Mouse (Mus musculus): ENCODE measurements around the gene Lrp5.
"Not testable (repeated sequence)": the region's sequence is repeated elsewhere in the genome, so short reads cannot be mapped to it uniquely, and the experiment has no call there.

Lrp5 gene

DNA sequence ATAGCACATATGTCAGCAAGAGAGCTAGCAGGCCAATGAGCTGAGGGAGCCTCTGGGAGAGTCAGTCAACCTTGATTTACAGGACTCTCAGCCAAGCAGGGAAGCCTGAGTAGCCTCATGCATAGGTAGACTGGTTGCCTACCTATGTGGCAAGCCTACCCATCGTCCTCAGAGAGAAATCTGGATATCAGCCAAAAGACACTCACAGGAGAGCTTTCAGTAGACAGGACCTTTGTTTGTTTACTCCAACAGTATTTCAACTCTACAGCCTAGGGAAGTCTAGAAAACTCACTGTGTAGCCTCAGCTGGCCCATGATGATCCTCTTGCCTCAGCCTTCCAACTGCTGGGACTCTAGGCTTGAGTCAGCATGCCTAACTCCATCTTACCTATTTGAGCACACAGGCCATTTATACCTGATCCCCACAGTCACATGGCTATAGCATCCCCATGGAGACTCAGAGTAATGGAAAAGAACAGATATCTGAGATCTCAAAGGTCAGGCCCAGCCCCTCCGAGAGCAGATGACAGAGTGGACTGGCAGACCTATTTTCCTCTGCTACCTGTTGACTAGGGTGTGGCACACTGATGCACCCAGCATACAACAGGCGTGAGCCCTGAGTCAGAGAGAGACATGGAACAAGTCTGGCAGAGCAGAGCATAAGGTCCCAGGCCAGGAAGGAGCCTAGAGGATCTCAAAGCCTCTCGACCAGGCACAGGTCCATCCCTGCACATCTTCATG is 73.7 kb downstream of the Lrp5 start:
- DNase-seq (ENCODE audit: low spot score), result no peak

GRCm38 (mm10) chr19:3611730-3612129 is 74.6 kb downstream of the Lrp5 start:
- no peak for DNase-seq (ENCODE audit: low spot score)

DNA sequence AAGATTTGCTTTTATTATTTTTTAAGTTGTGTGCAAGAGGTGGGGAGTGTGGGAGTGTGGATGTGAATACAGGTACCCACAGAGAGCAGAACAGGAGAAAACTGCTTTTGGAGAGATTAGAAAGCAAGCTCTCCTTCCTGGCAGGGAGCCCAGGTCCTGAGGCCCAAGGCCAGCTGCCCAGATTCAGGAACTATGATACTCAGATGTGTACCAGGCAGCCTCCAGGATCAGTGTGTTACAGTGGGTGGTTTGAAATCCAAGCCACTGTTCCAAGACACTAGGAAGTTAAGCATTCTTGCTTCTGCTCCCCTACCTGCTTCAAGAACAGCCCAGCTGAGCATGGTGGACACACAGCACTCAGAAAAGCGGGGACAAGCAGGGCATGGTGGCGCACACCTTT is 75.5 kb downstream of the Lrp5 start:
- no peak for DNase-seq (ENCODE audit: low spot score)

DNA sequence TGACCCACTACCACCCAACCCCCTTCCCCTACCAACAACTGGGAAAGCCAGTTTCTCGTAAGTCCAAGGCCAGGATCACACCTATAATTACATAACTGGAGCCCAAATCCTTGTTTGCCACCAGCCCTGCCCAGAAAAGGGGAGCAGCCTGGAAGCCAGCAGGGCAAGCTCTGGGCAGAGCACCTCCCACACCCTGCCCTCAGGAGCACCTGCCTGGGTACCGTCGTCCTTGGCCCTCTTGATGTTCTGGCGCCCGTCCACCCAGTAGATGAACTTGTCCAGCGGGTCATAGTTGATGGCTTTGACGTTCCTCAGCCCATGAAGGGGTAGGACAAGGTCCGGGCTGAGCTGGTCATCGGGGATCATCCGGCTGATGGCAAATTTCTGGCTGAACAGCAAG is 76.5 kb downstream of the Lrp5 start:
- no peak for DNase-seq (ENCODE audit: low spot score)

- DNase-seq (ENCODE audit: low spot score), result no peak
These were observed 92.0 kb downstream of the Lrp5 start for GRCm38 (mm10) chr19:3594316-3594715.

DNA sequence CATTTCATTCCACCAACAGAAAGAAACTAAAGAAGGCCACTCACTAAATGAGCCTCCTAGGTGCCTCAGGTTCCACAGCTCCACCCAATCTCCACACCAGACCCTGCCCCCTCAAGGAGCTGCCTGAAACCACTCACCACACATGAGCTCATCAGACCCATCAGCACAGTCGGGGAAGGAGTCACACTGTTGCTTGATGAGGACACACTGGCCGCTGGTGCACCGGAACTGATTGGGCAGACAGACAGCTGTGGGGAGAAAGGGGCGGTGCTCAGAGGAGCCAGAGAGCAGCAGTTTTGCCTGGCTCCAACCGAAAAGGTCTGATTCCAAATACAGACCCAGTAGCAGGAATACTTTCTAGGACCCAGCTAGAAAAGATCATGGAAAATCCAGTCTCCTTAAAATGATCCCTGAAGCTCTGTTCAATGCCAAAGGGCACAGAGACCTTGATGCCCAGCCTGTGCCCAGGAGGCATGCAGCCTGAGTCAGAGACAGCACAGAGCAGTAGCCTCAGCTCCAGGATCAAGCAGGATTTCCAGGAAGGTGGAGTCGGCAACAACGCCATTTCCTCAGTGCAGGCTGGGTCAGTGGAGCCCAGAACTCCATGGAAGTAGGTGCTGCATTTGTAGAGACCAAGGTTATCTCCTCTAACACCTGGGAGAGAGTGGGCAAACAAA is 92.8 kb downstream of the Lrp5 start:
- no peak for DNase-seq (ENCODE audit: low spot score)

DNA sequence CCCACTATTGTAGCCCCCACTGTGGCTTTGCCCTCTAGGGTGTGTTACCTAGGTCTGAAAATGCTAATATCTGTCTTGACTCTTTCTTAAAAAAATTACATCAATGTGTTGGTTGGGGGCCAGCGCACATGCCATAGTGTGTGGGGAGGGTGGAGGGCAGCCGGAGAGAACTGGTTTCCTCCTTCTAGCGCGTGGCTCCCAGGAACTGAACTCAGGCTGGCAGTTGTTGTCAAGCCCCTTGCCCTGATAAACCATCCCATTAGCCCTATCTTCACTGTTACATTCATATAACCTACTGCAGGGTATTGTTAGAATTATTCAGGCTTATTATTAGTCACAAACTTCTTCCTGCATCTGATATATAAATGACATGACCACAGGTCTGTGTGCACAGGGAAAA is 96.4 kb downstream of the Lrp5 start:
- DNase-seq (ENCODE audit: low spot score), result no peak

GRCm38 (mm10) chr19:3589547-3589946 is 96.8 kb downstream of the Lrp5 start:
- no peak for DNase-seq (ENCODE audit: low spot score)

GRCm38 (mm10) chr19:3587729-3588128 is 98.6 kb downstream of the Lrp5 start:
- not testable (repeated sequence) for DNase-seq (ENCODE audit: low spot score)

DNA sequence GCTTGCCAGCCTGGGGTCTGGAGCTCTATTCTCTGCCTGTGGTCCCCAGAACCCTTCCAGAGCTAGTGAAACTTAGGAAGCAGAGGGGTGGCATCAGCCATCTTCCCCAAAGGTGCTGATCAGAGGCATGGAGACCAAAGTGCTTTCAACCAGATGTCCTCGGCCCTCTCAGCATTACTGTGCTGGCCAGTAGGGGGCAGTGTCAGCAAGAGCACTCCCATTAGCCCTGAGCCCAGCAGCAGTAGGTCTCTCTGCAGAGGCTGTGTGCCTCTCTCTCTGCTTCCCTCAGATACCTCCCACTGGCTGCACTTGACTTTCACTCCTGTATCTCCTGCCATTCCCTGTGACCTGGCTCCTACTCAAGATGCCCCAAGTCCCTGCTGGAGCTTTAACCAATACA is 99.8 kb downstream of the Lrp5 start:
- peak; percentile 59 for DNase-seq (ENCODE audit: low spot score)

DNA sequence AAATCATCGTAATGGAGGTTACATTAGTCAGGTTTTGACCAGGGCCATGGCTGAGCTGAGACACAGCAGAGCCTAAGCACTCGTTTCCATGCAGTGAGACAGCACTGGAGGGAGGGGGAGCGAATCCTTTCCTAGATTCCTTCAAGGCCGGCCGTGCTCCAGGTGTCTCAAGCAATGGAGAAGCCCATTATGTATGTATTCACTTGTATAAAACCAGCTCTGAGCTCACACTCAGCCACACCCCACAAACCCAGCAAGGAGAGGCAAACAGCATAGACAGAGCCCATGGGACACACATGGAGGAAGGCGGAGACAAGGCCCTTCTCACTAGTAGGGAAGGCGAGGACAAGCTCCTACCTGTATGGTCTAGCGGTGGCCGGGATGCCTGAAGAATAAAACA is 100.3 kb downstream of the Lrp5 start:
- DNase-seq (ENCODE audit: low spot score), result no peak

- DNase-seq (ENCODE audit: low spot score), result peak; percentile 74
These were observed 105.0 kb downstream of the Lrp5 start for GRCm38 (mm10) chr19:3581326-3581725.

DNA sequence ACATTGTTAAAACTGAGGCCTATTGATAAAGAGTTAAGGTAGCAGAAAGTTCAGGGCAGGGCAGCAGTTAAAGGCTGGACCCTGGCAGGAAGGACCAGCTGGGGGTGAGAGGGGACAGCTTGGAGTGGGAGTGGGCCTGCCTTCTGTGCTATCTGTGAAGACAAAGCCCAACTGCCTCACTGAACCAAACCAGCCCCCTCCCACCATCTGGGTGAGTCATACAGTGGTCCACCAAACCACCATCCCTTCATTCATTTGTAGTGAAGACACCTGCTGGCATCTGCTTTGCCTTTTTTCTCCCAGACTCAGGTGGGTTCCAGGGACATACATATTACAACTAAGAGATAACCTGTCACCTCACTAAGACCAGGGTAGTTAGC is 108.5 kb downstream of the Lrp5 start:
- no peak for DNase-seq (ENCODE audit: low spot score)

DNA sequence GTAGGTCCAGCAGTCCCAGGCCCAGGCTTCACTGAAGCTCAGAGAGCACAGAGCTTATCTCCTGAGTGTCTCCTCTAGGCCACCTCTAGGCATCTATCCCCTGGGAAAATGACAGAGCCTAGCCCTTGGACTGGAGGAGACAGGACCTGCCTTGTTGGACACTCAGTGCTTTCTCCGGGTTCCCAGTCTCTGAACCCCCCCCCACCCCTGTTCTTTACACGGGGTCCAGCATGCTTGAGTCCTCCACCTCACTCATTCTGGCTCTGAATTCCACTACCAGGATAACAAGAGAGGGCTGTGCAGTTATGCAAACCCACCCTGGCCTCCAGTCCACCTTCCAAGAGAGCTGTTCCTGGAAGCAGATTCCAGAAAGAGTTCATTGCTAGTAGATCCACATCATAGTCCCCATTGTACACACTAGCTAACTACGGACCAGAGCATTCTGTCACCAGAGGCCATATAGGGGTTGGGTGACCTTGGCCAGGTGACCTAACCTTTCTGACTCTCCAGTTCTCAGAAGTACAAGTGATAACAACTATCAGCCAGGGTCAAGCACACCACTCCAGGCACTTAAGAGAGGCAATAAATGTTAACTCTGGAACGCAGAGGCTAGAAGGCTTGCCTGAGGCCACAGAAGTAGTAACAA is 109.0 kb downstream of the Lrp5 start:
- no peak for DNase-seq (ENCODE audit: low spot score)

- no peak for DNase-seq (ENCODE audit: low spot score)
These were observed 109.7 kb downstream of the Lrp5 start for GRCm38 (mm10) chr19:3576451-3577264.

GRCm38 (mm10) chr19:3575632-3576384 is 110.6 kb downstream of the Lrp5 start, which contains the start of gene Ppp6r3:
Gene Ppp6r3, minus strand, starts transcription at chr19:3575749.
- DNase-seq (ENCODE audit: low spot score), result peak; percentile 99

DNA sequence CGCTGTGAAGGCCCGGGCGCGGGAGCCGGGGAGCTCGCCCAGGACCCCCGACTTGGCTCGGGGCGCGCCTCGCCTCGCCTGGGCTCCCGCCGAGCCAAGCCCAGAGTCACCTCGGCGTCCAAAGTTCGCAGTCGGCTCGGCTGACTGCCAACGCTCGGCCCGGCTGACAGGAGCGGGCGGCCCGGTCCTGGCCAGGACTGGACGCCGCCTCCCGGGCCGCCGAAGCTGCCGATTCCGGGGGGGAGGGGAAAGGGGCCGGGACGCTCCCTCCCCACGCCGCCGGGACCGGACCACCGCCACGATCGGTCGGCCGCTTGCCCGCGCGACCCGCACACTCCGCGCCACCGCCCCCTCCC is 111.1 kb downstream of the Lrp5 start:
- DNase-seq (ENCODE audit: low spot score), result no peak

GRCm38 (mm10) chr19:3574593-3575094 is 111.7 kb downstream of the Lrp5 start:
- DNase-seq (ENCODE audit: low spot score), result peak; percentile 10

GRCm38 (mm10) chr19:3564309-3564708 is 122.1 kb downstream of the Lrp5 start:
- no peak for DNase-seq (ENCODE audit: low spot score)

- no peak for DNase-seq (ENCODE audit: low spot score)
These were observed 123.6 kb downstream of the Lrp5 start for GRCm38 (mm10) chr19:3562752-3563151.

- no peak for DNase-seq (ENCODE audit: low spot score)
These were observed 124.1 kb downstream of the Lrp5 start for GRCm38 (mm10) chr19:3562298-3562697.
